Mouse (Mus musculus) central nervous system, embryonic 11.5 days (tissue): ENCODE results near the gene Frmd7. TPM values are rescaled to one million over a fixed set of nuclear protein-coding genes. Genes with fewer than 3 reads are reported as not detected.

Experiments
- polyA plus RNA-seq: library from polyadenylated mRNA; depleted of rRNA; stranded (reverse); fragments of >200 nt; gene quantifications from 2 replicates; pipeline ENCODE4 v1.2.3, GENCODE M21; 2012; rRNA removed

Gene Frmd7
- polyA plus RNA-seq: 0.06 and 0.25 TPM in 2 replicates

GRCm38 (mm10) chrX:50942610-50943009 lies at the start of gene Frmd7:
Gene Frmd7, minus strand, starts transcription at chrX:50942710.

Other genes starting within 250 kb of the Frmd7 start
- gene Stk26, start 101.7 kb downstream of the Frmd7 start, polyA plus RNA-seq: 4.9 and 17.9 TPM in 2 replicates
- 16.1 and 37.6 TPM in 2 replicates for gene Rap2c, start 75.3 kb upstream of the Frmd7 start, polyA plus RNA-seq